Mouse (Mus musculus): ENCODE data around the gene Usf2.
"Not testable (repeated sequence)": the region's sequence is repeated elsewhere in the genome, so short reads cannot be mapped to it uniquely, and the experiment has no call there.

Gene Usf2

DNA sequence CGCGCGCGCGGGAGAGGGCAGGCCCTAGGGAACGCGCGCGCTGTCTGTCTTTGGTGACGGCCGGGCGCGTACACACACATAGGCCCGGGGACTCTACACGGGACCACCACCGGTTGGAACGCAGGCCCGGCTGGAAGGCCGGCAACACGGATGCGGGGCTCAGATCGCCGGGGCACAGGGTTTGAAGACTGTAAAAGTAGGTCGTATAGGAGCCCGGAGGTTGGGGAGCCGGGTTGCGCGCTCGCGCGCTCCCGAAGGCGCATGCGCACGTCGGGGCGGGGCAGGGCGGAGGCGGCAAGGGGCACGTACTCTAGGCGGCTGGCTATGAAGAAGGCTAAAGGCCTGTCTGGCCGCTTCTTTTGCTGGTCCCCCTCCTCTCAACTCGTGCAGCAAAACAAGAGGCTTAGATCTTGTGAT lies 772 bp upstream of the Usf2 start:
- peak; percentile 90 for DNase-seq

- no peak for DNase-seq
These were observed 249 bp downstream of the Usf2 start for GRCm38 (mm10) chr7:30956357-30956751.

GRCm38 (mm10) chr7:30955584-30956356 lies 833 bp downstream of the Usf2 start:
- DNase-seq: peak; percentile 80

GRCm38 (mm10) chr7:30954971-30955520 lies 1.6 kb downstream of the Usf2 start:
- DNase-seq: peak; percentile 21

GRCm38 (mm10) chr7:30954036-30954435 lies 2.6 kb downstream of the Usf2 start:
- DNase-seq: no peak

DNA sequence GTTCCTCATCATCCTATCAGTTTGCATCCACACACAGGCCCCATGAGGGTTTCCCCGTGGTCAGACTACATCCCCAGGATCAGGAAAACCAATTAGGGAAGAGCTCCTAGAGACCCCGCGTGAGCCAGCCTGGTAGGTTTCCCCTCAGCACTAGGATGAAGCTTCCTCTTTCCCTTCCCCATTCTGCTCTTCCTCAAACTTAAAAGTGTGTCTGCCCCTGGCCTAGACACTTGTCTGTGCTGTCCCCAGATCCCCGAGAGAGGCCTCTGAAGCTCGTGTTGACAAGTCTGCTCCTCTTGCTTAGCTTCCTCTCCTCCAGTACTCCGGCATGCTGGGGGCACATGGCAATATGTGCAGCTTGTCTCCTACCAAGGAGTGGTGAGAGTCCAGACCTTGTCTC lies 3.1 kb downstream of the Usf2 start:
- DNase-seq: peak; percentile 75

GRCm38 (mm10) chr7:30952441-30953265 lies 4.0 kb downstream of the Usf2 start:
- no peak for DNase-seq

DNA sequence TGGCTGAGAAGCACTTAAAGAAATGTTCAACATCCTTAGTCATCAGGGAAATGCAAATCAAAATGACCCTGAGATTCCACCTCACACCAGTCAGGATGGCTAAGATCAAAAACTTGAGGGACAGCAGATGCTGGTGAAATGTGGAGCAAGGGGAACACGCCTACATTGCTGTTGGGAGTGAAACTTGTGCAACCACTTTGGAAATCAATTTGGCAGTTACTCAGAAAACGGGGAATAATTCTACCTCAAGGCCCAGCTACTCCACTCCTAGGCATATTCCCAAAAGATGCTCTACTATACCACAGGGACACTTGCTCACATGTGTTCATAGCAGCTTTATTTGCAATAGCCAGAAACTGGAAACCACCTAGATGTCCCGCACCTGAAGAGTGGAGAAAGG lies 6.7 kb downstream of the Usf2 start:
- DNase-seq: not testable (repeated sequence)

DNA sequence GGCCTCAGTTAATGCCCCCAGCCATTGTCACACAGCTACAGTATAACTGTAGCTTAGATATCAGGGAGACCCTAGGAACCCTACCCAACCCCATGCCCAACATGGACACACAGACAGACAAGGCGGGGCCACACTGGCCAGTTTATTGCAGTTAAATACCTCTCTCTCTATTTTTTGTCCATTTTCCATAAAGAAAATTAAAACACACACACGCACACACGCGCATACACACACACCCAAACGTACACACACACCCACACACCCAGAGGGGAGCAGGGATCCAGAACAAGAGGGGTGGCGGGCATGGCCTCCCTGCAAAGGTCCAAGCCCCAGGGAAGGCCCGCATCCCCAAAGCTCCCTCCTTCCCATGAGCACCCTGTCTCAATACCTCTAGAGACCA lies 10.7 kb downstream of the Usf2 start:
- no peak for DNase-seq

- not testable (repeated sequence) for DNase-seq
These were observed 11.1 kb downstream of the Usf2 start for GRCm38 (mm10) chr7:30945466-30945865.

GRCm38 (mm10) chr7:30944706-30945105 lies 11.9 kb downstream of the Usf2 start:
- not testable (repeated sequence) for DNase-seq

- no peak for DNase-seq
These were observed 12.5 kb downstream of the Usf2 start, which contains the start of gene Hamp for GRCm38 (mm10) chr7:30943909-30944635. Gene Hamp, minus strand, starts transcription at chr7:30944032.

GRCm38 (mm10) chr7:30942365-30942764 lies 14.2 kb downstream of the Usf2 start:
- DNase-seq: not testable (repeated sequence)

DNA sequence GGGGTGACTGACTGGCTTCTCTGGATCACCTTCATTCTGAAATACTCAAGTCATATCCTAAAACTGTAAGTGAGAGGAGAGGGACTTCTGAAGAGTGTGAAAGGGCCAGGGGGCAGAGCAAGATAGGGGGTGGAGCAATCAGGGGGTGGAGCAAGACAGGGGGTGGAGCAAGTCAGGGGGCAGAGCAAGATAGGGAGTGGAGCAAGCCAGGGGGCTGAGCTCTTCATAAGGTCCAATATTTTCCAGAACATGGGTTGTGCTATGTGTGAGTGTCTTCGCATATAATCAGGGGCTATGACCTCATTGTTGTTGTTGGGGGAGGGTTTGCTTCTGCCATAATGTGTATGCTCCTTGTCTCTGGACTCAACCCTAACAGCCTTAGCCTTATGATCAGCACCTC lies 16.5 kb downstream of the Usf2 start:
- DNase-seq: not testable (repeated sequence)

DNA sequence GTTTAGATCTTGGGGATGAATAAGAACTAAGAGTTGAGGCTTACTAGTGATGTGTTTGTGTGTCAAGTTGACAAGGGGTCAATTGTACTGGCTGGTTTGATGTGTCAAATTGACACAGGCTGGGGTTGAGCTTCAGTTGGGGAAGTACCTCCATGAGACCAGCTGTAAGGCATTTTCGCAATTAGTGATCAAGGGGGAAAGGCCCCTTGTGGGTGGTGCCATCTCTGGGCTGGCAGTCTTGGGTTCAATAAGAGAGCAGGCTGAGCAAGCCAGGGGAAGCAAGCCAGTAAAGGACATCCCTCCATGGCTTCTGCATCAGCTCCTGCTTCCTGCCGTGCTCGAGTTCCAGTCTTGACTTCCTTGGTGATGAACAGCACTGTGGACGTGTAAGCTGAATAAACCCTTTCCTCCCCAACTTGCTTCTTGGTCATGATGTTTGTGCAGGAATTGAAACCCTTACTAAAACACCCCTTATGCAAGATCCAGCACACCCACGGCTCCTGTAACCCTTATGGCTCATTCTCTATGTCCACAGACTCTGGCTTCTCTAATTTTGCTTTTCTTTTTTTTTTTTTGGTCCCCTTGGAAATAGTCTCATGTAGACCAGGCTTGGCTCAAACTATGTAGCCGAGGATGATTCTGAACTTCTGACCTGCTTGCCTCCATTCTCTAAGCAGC lies 21.0 kb downstream of the Usf2 start:
- not testable (repeated sequence) for DNase-seq

GRCm38 (mm10) chr7:30924581-30924980 lies 32.0 kb downstream of the Usf2 start, which contains the start of gene Hamp2:
Gene Hamp2, minus strand, starts transcription at chr7:30924681.
- not testable (repeated sequence) for DNase-seq

DNA sequence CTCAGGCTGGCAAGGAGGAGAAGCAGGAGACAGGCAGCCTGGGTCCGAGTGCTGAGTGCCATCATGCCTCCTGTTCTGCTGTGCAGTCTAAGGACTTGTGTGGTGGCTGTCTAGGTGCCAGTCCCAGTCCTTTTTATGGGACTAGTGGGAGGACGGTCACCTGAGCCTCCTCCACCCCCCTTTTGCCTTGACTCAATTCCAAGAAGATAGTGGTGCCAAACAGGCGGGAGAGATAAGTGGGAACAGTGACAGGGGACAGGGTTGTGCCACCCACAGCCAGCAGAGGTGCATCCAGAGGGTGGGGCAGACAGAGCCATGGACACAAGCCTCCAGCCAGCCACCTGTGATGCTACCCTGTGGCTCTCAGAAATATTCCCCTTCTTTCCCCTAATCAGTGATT lies 32.5 kb downstream of the Usf2 start:
- no peak for DNase-seq

DNA sequence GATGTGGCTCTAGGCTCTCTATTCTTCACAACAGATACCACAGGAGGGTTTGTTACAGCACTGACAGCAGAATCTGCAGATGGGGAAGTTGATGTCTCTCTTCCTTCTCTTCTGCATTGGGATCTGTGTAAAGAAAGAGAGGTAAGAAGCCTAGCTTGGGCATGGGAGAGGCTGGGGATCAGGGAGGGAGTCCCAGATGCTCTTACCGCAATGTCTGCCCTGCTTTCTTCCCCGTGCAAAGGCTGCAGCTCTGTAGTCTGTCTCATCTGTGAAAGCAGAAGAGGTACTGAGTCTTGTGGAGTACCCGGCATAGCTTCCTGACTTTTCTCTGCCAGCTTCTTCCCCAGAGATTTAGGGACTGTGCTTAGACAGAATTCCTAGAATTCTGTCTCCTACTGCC lies 34.1 kb downstream of the Usf2 start:
- not testable (repeated sequence) for DNase-seq

GRCm38 (mm10) chr7:30920217-30920616 lies 36.4 kb downstream of the Usf2 start:
- no peak for DNase-seq

- DNase-seq: no peak
These were observed 39.4 kb downstream of the Usf2 start for GRCm38 (mm10) chr7:30917219-30917618.

DNA sequence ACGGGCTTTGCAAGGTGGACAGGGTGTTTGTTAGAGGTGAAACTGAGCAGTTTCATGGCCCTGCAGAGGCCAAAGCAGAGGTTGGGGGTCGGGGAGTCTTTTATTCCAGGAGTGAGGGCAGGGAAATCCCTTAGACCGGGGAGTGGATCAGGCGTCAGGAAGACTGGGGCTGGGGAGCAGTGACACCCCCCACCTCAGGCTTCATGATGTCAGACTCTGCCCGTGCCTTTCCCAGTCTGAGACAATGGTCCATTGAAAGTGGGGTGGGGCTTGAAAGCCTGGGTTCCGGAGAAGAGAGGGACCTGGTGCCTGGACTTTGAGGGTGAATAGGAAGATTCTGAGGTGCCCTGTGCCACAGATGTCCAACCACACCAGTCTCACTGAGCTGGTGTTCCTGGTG lies 39.9 kb downstream of the Usf2 start:
- peak; percentile 69 for DNase-seq

DNA sequence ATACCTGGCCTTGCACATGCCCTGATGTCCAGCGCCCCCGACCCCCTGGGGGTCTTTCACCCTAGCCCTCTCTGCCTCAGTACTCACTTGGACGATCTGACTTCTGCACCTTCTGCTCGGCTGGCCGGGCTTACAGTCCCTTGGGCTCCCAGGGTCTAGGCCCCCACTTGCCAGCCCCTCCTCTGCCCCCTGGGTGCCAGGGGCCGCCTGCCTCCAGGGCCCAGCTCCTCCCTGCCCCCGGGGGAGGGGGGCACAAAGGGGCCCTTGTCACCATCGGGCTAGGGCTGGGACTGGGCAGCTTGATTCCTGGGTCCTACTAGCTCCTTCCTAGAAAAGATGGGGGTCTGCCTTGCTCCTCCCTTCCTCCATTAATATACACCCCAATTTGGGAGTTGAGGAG lies 41.9 kb downstream of the Usf2 start, which contains the start of gene Mag:
Gene Mag, minus strand, starts transcription at position 142 of the 400 bp plus-strand sequence.
- DNase-seq: peak; percentile 80

Measured in layer of hippocampus, adult 9-11 months (tissue).